Mouse (Mus musculus) liver, embryonic 16.5 days (tissue): ENCODE results near the gene Abcb7. TPM values are rescaled to one million over a fixed set of nuclear protein-coding genes. Genes with fewer than 3 reads are reported as not detected.

ENCODE experiments used
- polyA plus RNA-seq: library from polyadenylated mRNA; unstranded; fragments of >200 nt; fragmentation: Nextera tagmentation; extraction: Ambion mirVana; gene quantifications from 2 replicates; pipeline ENCODE4 v1.2.1, GENCODE M21; 2015

Abcb7 gene
- polyA plus RNA-seq, 1 experiment from 2014 or later = 6.8 TPM

Other genes starting within 250 kb of the Abcb7 start
- gene Nexmif, start 212.7 kb downstream of the Abcb7 start, polyA plus RNA-seq = 0.02 and 0.04 TPM in 2 replicates
- gene Uprt, start 69.0 kb upstream of the Abcb7 start, polyA plus RNA-seq = 0.26 and 0.42 TPM in 2 replicates